Mouse (Mus musculus): ENCODE data around the gene Vmn1r82.

Gene Vmn1r82

GRCm38 (mm10) chr7:12300130-12300529 lies at the start of gene Vmn1r82:
Vmn1r82 (plus strand) TSS chr7:12300430.
- 49% methylated on average over 2 of the region's 2 CpGs for WGBS

- WGBS = 69% methylated on average over 1 of the region's 1 CpGs
These were observed 32.1 kb upstream of the Vmn1r82 start, which contains the start of gene Vmn1r81 for GRCm38 (mm10) chr7:12268169-12268568. Vmn1r81 (minus strand) TSS chr7:12268269.

- WGBS = 77% methylated on average over 2 of the region's 2 CpGs
These were observed 29.2 kb downstream of the Vmn1r82 start, which contains the start of gene Vmn1r83 for GRCm38 (mm10) chr7:12329381-12329780. Vmn1r83 (minus strand) TSS chr7:12329481.

Measured in cerebral cortex, adult 2 months (tissue).